Mouse (Mus musculus) limb, embryonic 15.5 days (tissue): Measurements from ENCODE around the gene Lcat. TPM values are rescaled to one million over a fixed set of nuclear protein-coding genes. Genes with fewer than 3 reads are reported as not detected.

Experiments used
- ATAC-seq: fragments of 200-750 bp; cut with Nextera tagmentation; 2 replicates; pipeline ENCODE4 v1.8.0; 2017; ENCODE audit warnings: low read depth, moderate TSS enrichment; ENCODE audit not compliant: insufficient number of reproducible peaks, low FRiP score, low TSS enrichment
- H3K27ac ChIP-seq: fragments of 300-500 bp; sonication (generic); 2 replicates; pipeline ENCODE4 v1.5.1; 2015; ENCODE audit warnings: moderate library complexity, mild to moderate bottlenecking, inconsistent platforms
- H3K27me3 ChIP-seq: fragments of 300-500 bp; sonication (generic); 2 replicates; pipeline ENCODE4 v1.6.1; 2015; ENCODE audit warnings: inconsistent platforms
- H3K36me3 ChIP-seq: fragments of 300-500 bp; sonication (generic); 2 replicates; pipeline ENCODE4 v1.6.1; 2015; ENCODE audit warnings: inconsistent platforms
- H3K4me1 ChIP-seq: fragments of 300-500 bp; sonication (generic); 2 replicates; pipeline ENCODE4 v1.6.1; 2015; ENCODE audit warnings: inconsistent platforms
- H3K4me2 ChIP-seq: fragments of 300-500 bp; sonication (generic); 2 replicates; pipeline ENCODE4 v1.6.1; 2015; ENCODE audit warnings: mild to moderate bottlenecking, inconsistent platforms
- H3K4me3 ChIP-seq: fragments of 300-500 bp; sonication (generic); 2 replicates; pipeline ENCODE4 v1.5.1; 2015; ENCODE audit warnings: mild to moderate bottlenecking, inconsistent platforms
- H3K9ac ChIP-seq: fragments of 300-500 bp; sonication (generic); 2 replicates; pipeline ENCODE4 v1.6.1; 2015; ENCODE audit warnings: inconsistent platforms
- H3K9me3 ChIP-seq: fragments of 300-500 bp; sonication (generic); 2 replicates; pipeline ENCODE4 v1.6.1; 2016; ENCODE audit warnings: inconsistent platforms
- WGBS: fragments of 180-500 bp; shearing (Covaris S2); methylation state at CpG from one replicate; pipeline ENCODE4 v1.1.7; 2015; 5-methylcytosine and 5-hydroxymethylcytosine counted together
- polyA plus RNA-seq: library from polyadenylated mRNA; unstranded; fragments of >200 nt; fragmentation: Nextera tagmentation; extraction: Ambion mirVana; gene quantifications from 2 replicates; pipeline ENCODE4 v1.2.1, GENCODE M21; 2015

Gene Lcat
- polyA plus RNA-seq, 1 experiment from 2014 or later, result 3.2 TPM

GRCm38 (mm10) chr8:105938306-105938669 is 4.9 kb downstream of the Lcat start, which contains the start of gene Psmb10:
Gene Psmb10 (minus strand): TSS chr8:105938444.
- H3K4me2 ChIP-seq, result peak within 1 kb of the TSS; percentile 93
- no peaks in the 10 kb centered on the region for H3K9me3 ChIP-seq
- peak within 1 kb of the TSS; percentile 67 for H3K4me3 ChIP-seq
- WGBS, result 18% methylated on average over 4 of the region's 4 CpGs
- H3K9ac ChIP-seq, result peak within 1 kb of the TSS; percentile 65
- H3K27ac ChIP-seq, result peak within 1 kb of the TSS; percentile 79
- H3K36me3 ChIP-seq, result peaks cover 42% of the 10 kb centered on the region
- ATAC-seq, result no peak
- no peaks in the 10 kb centered on the region for H3K27me3 ChIP-seq
- peaks cover 25% of the 10 kb centered on the region for H3K4me1 ChIP-seq

DNA sequence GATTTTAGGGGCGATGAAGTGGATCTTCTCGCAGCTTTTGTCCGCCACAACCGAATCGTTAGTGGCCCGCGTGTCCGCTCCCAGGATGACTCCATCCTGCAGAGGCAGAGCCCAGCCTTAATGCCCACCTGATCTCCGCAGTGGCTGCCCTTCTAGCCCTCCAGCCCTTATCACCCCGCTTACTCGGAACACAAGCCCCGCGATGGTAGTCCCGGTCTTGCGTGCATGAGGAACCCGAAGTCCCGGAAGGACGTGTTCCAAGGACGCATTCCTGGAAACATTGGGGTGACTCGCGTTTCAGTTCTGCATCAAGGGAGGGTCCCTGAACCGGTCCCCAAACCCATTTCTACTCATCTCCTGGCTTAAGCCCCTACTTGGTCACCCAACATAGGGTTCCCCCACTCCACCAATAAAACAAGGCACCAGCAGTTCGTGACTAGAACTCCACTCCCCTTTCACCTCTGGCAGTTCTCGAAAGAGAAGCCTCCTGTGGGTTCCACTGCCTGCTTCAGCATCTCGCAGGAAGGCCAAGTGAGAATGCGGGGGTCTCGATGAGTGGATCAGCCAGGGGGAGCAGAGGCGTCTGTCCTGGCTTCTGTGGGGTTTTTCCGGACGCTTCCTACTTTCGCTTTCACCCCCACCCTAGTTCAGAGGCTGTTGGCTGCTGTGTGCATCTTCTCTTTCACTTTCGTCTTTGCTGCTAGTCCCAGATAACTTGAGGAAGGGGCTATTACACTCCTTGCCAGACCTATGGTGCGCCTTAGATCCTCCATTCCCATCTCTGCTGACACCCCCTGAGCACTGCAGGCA is 5.5 kb downstream of the Lcat start:
- ATAC-seq, result no peak

DNA sequence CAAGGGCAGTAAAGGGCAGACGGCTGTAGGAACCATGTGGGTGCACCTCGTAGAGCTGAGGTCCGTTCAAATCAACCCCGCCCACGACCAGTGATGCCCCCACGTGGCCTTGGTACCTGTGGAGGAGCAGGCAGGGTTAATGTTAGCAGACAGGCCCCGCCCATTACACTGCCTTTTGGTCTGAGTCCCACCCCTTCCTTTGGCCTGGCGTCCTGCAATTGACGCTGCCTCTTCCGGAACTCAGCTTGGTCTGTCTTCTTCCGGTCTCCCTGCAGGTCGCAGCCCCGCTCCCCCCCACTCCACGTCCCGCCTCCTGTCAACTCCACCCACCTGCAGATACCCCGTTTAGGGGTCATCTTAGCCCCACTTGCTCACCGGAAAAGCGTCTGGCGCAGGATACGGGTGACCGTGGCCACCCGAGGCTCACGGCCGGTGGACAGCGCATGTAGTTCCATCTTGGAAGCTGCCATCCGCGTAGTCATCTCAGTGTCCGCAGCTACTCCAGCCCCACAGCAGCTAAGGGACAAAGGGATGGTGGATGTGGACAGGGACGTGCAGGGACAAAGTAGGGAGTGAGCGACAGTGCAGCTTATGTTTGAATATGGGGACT is 6.2 kb downstream of the Lcat start:
- peak; percentile 82 for ATAC-seq
- H3K27ac ChIP-seq, result peak overlapping the region; percentile 79
- H3K36me3 ChIP-seq, result peaks cover 41% of the 10 kb centered on the region
- peak overlapping the region; percentile 93 for H3K4me2 ChIP-seq
- no peaks in the 10 kb centered on the region for H3K9me3 ChIP-seq
- peak overlapping the region; percentile 67 for H3K4me3 ChIP-seq
- no peaks in the 10 kb centered on the region for H3K27me3 ChIP-seq
- under 1% methylated on average over 30 of the region's 30 CpGs for WGBS
- peak overlapping the region; percentile 65 for H3K9ac ChIP-seq
- H3K4me1 ChIP-seq, result peaks cover 25% of the 10 kb centered on the region

More for the DNA sequence above, 5.5 kb downstream of the Lcat start:
- Histone ChIP-seq H3K27ac (peak overlapping the region; percentile 79), H3K9ac (peak overlapping the region; percentile 65), H3K4me3 (peak overlapping the region; percentile 67), H3K27me3 (no peaks in the 10 kb centered on the region), H3K4me1 (peaks cover 25% of the 10 kb centered on the region), H3K36me3 (peaks cover 41% of the 10 kb centered on the region), H3K4me2 (peak overlapping the region; percentile 93), H3K9me3 (no peaks in the 10 kb centered on the region)
- WGBS, result under 1% methylated on average over 33 of the region's 33 CpGs

- peaks cover 41% of the 10 kb centered on the region for H3K36me3 ChIP-seq
- peak overlapping the region; percentile 93 for H3K4me2 ChIP-seq
- peak overlapping the region; percentile 67 for H3K4me3 ChIP-seq
- H3K4me1 ChIP-seq, result peaks cover 25% of the 10 kb centered on the region
- H3K9me3 ChIP-seq, result no peaks in the 10 kb centered on the region
- H3K9ac ChIP-seq, result peak overlapping the region; percentile 47; the same call in 1 of the 2 replicates
- no peaks in the 10 kb centered on the region for H3K27me3 ChIP-seq
- 23% methylated on average over 7 of the region's 7 CpGs for WGBS
- no peak for ATAC-seq
- peak overlapping the region; percentile 79 for H3K27ac ChIP-seq
Observed at GRCm38 (mm10) chr8:105935863-105936603, 7.1 kb downstream of the Lcat start.

DNA sequence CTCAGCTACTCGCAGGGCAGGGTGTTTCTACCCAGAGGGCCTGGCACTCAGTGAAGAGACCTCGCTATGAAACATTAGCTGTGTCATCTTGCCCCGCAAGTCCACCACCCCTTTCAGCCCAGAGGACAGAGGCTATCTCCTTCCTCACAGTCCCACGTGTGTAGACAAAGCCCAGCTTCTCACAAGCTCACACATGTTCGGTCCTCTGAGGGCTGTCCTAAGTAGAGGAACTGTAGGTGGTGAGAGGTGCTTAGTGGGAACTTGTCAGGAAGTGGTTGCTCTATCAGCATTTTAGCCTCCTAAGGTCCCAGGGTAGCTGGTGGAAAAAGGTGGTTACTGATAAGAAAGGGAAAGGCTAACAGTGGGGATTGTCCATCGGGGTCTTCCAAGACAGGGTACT is 8.1 kb downstream of the Lcat start:
- no peak overlapping the region for H3K4me2 ChIP-seq
- H3K4me3 ChIP-seq, result no peak overlapping the region
- ATAC-seq, result no peak
- H3K4me1 ChIP-seq, result peaks cover 27% of the 10 kb centered on the region
- no peaks in the 10 kb centered on the region for H3K9me3 ChIP-seq
- peaks cover 42% of the 10 kb centered on the region for H3K36me3 ChIP-seq
- 71% methylated on average over 6 of the region's 6 CpGs for WGBS
- H3K27me3 ChIP-seq, result no peaks in the 10 kb centered on the region
- H3K27ac ChIP-seq, result 0 out of 2 replicates have a peak overlapping the region, but pooled peaks have one; percentile 79
- H3K9ac ChIP-seq, result no peak overlapping the region

GRCm38 (mm10) chr8:105933762-105934161 is 9.4 kb downstream of the Lcat start, which contains the start of gene Ctrl:
Gene Ctrl (minus strand): TSS chr8:105933862.
- no peak within 1 kb of the TSS for H3K9ac ChIP-seq
- peaks cover 44% of the 10 kb centered on the region for H3K36me3 ChIP-seq
- no peak for ATAC-seq
- no peak within 1 kb of the TSS for H3K4me2 ChIP-seq
- WGBS, result 90% methylated on average over 2 of the region's 2 CpGs
- no peak within 1 kb of the TSS for H3K4me3 ChIP-seq
- no peaks in the 10 kb centered on the region for H3K27me3 ChIP-seq
- no peaks in the 10 kb centered on the region for H3K9me3 ChIP-seq
- peaks cover 26% of the 10 kb centered on the region for H3K4me1 ChIP-seq
- H3K27ac ChIP-seq, result no peak within 1 kb of the TSS

- no peak overlapping the region for H3K4me3 ChIP-seq
- WGBS, result 87% methylated on average over 11 of the region's 11 CpGs
- ATAC-seq, result no peak
- no peaks in the 10 kb centered on the region for H3K9me3 ChIP-seq
- H3K9ac ChIP-seq, result no peak overlapping the region
- no peak overlapping the region for H3K27ac ChIP-seq
- peaks cover 44% of the 10 kb centered on the region for H3K36me3 ChIP-seq
- no peaks in the 10 kb centered on the region for H3K27me3 ChIP-seq
- no peak overlapping the region for H3K4me2 ChIP-seq
- peaks cover 17% of the 10 kb centered on the region for H3K4me1 ChIP-seq
Observed at GRCm38 (mm10) chr8:105932525-105932924, 10.7 kb downstream of the Lcat start.

DNA sequence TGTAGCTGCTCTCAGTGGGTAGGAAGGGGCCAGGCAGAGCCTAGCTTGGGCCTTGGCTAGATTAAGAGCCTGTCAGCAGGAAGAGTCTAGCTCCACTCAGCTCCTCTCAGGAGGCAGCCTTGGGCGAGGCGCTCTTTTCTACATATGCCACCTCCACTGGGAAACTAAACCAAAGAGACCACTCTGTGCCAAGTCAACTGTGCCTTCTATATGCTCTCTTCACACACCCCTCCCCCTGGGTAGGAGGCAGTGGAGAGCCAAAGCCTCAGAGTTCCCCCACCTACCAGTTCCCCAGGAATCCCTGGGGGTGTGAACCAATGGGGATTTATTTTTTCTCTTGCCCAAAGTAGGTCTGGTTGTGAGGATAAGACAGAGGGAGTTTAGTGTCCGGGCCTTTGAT is 11.9 kb downstream of the Lcat start:
- Histone ChIP-seq H3K27me3 (no peaks in the 10 kb centered on the region), H3K4me1 (peaks cover 11% of the 10 kb centered on the region), H3K9ac (no peak overlapping the region), H3K4me3 (no peak overlapping the region), H3K4me2 (no peak overlapping the region), H3K27ac (no peak overlapping the region), H3K9me3 (no peaks in the 10 kb centered on the region), H3K36me3 (peaks cover 54% of the 10 kb centered on the region)
- no peak for ATAC-seq
- WGBS, result 95% methylated on average over 3 of the region's 3 CpGs

- H3K27me3 ChIP-seq, result no peaks in the 10 kb centered on the region
- no peaks in the 10 kb centered on the region for H3K9me3 ChIP-seq
- peaks cover 56% of the 10 kb centered on the region for H3K36me3 ChIP-seq
- peaks cover 5% of the 10 kb centered on the region; the same call in 1 of the 2 replicates for H3K4me1 ChIP-seq
- H3K27ac ChIP-seq, result no peak overlapping the region
- H3K4me3 ChIP-seq, result no peak overlapping the region
- no peak for ATAC-seq
- no peak overlapping the region for H3K4me2 ChIP-seq
- 0 out of 2 replicates have a peak overlapping the region, but pooled peaks have one; percentile 7 for H3K9ac ChIP-seq
- WGBS, result 26% methylated on average over 8 of the region's 8 CpGs
Observed at GRCm38 (mm10) chr8:105930602-105931001, 12.6 kb downstream of the Lcat start.

DNA sequence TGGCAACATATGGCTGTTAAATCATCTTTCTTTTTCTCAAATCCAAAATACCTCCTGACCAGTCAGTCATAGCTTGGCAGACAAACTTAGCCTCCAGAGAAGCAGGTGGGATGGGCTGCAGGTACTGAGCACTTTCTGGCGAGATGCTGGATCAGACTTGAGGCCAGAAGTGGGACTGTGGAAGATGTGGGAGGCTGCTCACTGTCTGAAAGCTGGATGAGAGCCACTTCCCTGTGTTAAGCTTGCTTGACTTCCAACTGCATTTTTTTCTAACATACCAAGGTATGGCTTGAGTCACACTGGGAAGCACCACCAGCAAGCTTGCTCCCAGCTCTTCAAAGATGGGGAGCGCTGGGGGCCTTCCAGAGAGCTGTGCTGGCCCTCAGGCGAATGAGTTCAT is 18.1 kb downstream of the Lcat start:
- Histone ChIP-seq H3K4me3 (no peak overlapping the region), H3K27ac (no peak overlapping the region), H3K36me3 (peaks cover 38% of the 10 kb centered on the region), H3K9me3 (no peaks in the 10 kb centered on the region), H3K27me3 (no peaks in the 10 kb centered on the region), H3K4me2 (no peak overlapping the region), H3K4me1 (no peaks in the 10 kb centered on the region), H3K9ac (no peak overlapping the region)
- no peak for ATAC-seq
- 74% methylated on average over 3 of the region's 3 CpGs for WGBS

GRCm38 (mm10) chr8:105919390-105919789 is 23.8 kb downstream of the Lcat start:
- WGBS, result 83% methylated on average over 3 of the region's 3 CpGs
- Histone ChIP-seq H3K27ac (no peak overlapping the region), H3K4me2 (no peak overlapping the region), H3K36me3 (peaks cover 48% of the 10 kb centered on the region), H3K9ac (no peak overlapping the region), H3K9me3 (no peaks in the 10 kb centered on the region), H3K4me3 (no peak overlapping the region), H3K27me3 (no peaks in the 10 kb centered on the region), H3K4me1 (no peaks in the 10 kb centered on the region)
- no peak for ATAC-seq
